Mouse (Mus musculus): ENCODE data around the gene Ms4a14. TPM values are rescaled to one million over a fixed set of nuclear protein-coding genes. Genes with fewer than 3 reads are reported as not detected.
"Not testable (repeated sequence)": the region's sequence is repeated elsewhere in the genome, so short reads cannot be mapped to it uniquely, and the experiment has no call there.

Ms4a14 gene
- total RNA-seq, 2 experiments from 2014 or later: 0.12 to 0.25 TPM

DNA sequence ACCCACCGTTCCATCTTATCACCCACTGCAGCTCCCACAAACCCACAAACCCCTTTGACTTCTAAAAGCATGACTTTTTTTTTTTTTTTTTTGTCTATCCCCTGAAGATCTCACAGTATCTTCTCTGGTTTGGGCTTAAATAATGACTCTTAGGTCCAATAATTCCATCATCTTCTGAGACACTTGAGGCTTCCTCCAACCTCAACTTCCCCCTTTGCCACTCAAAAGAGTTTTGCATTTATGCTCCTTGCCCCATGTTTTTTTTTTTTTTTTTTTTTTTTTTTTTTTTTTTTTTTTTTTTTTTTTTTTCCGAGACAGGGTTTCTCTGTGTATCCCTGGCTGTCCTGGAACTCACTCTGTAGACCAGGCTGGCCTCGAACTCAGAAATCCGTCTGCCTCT is 51.3 kb downstream of the Ms4a14 start:
- not testable (repeated sequence) for DNase-seq

DNA sequence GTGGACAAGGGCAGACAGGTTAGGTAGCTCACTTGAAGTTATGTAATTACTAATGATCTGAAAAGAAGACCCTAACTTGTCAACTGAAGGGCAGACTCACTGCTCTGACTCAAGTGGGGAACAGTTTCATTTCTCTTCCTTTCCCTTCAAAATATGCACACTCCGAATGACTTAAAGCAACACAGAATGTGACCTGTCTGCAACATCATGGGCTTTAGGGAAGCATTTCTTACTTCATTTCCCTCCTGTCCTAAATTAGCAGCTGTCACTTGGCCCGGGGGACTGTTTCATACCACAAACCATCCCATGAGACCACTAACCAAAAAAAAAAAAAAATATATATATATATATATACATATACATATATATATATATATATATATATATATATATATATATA is 52.7 kb downstream of the Ms4a14 start:
- no peak for DNase-seq

Other genes with a start within 250 kb of the Ms4a14 start
- gene Ms4a8a, start 233.4 kb downstream of the Ms4a14 start, total RNA-seq (2021): 1 to 10 TPM in 1 of 2 experiments, under 1 TPM in 1; 0.73 to 1.1 TPM
- under 1 TPM; 0.19 to 0.29 TPM for gene 1700017D01Rik, start 183.6 kb downstream of the Ms4a14 start, total RNA-seq (2021)
- not detected for gene 1700025F22Rik, start 149.1 kb downstream of the Ms4a14 start, total RNA-seq (2021)
- gene Ms4a13, start 117.7 kb downstream of the Ms4a14 start, total RNA-seq (2021): not detected
- gene Ms4a12, start 82.0 kb downstream of the Ms4a14 start, total RNA-seq (2021): not detected
- gene Ms4a1, start 48.2 kb downstream of the Ms4a14 start, total RNA-seq (2021): under 1 TPM; 0.12 to 0.56 TPM
- not detected for gene Ms4a5, start 30.6 kb downstream of the Ms4a14 start, total RNA-seq (2021)
- gene Ms4a7, start 21.7 kb upstream of the Ms4a14 start, total RNA-seq (2021): 1 to 10 TPM; 1.3 to 1.8 TPM
- 1 to 10 TPM; 4.0 to 6.0 TPM for gene Ms4a4a, start 61.1 kb upstream of the Ms4a14 start, total RNA-seq (2021)
- gene Ms4a4c, start 90.3 kb upstream of the Ms4a14 start, total RNA-seq (2021): not detected
- not detected for gene Ms4a4b, start 129.1 kb upstream of the Ms4a14 start, total RNA-seq (2021)
- gene Ms4a6c, start 154.9 kb upstream of the Ms4a14 start, total RNA-seq (2021): 1 to 10 TPM; 4.2 to 5.0 TPM
- under 1 TPM in 1 of 2 experiments, not detected in 1; 0.19 TPM for gene Gm8369, start 171.5 kb upstream of the Ms4a14 start, total RNA-seq (2021)
- 1 to 10 TPM; 1.8 to 4.2 TPM for gene Ms4a6b, start 202.1 kb upstream of the Ms4a14 start, total RNA-seq (2021)
- gene Ms4a4d, start 222.3 kb upstream of the Ms4a14 start, total RNA-seq (2021): 1 to 10 TPM; 2.7 to 2.8 TPM

All from gastrocnemius, postnatal 10 days (tissue).